Comparison of ENCODE assay signal across 24 mouse cellular contexts in genomic region chr11:33309566-33309965, GRCm38 (mm10). TPM values are rescaled to one million over a fixed set of nuclear protein-coding genes. Genes with fewer than 3 reads are reported as not detected.
"Had no signal": no experiment of that assay in that cellular context is flagged by ENCODE, and none has a peak within 500 bp of the region (broad histone marks: within the 10 kb centered on the region; RNA-seq: fewer than 3 reads in every experiment).

No protein-coding gene starts in this region.

- H3K36me3 ChIP-seq: lung, embryonic 15.5 days; midbrain, embryonic 13.5 days; midbrain, embryonic 15.5 days; neural tube, embryonic 12.5 days had no signal

- DNase-seq: liver, postnatal 0 days; lung, adult 2 months; lung, postnatal 14 days; lung, postnatal 36 days; right cerebral cortex, postnatal 25 days; right cerebral cortex, postnatal 4 days; spleen, adult 18-20 months; thymus, adult 18-20 months; thymus, postnatal 14 days; thymus, postnatal 36 days had no signal

- H3K27me3 ChIP-seq: lung, embryonic 15.5 days; midbrain, embryonic 13.5 days; midbrain, embryonic 15.5 days; neural tube, embryonic 12.5 days had no signal

- H3K4me2 ChIP-seq: lung, embryonic 15.5 days; midbrain, embryonic 11.5 days; midbrain, embryonic 13.5 days; midbrain, embryonic 15.5 days; neural tube, embryonic 12.5 days had no signal

- H3K9ac ChIP-seq: liver, postnatal 0 days; lung, embryonic 15.5 days; midbrain, embryonic 13.5 days; midbrain, embryonic 15.5 days; neural tube, embryonic 12.5 days had no signal

- H3K4me3 ChIP-seq: lung, embryonic 15.5 days; megakaryocyte, embryonic 14.5 days; midbrain, embryonic 13.5 days; midbrain, embryonic 15.5 days; neural tube, embryonic 12.5 days had no signal

- H3K27ac ChIP-seq: lung, embryonic 15.5 days; macrophage; midbrain, embryonic 13.5 days; midbrain, embryonic 15.5 days; neural tube, embryonic 12.5 days had no signal

- ATAC-seq: liver, postnatal 0 days; lung, postnatal 0 days; midbrain, embryonic 13.5 days; midbrain, embryonic 15.5 days had no signal

- H3K9me3 ChIP-seq: lung, embryonic 15.5 days; megakaryocyte, embryonic 14.5 days; midbrain, embryonic 13.5 days; midbrain, embryonic 15.5 days; neural tube, embryonic 12.5 days had no signal

- H3K4me1 ChIP-seq: lung, embryonic 15.5 days; megakaryocyte, embryonic 14.5 days; midbrain, embryonic 13.5 days; midbrain, embryonic 15.5 days; neural tube, embryonic 12.5 days had no signal

RNA-seq across cellular contexts. Expression of gene Gm12117, which starts 33.0 kb away (rescaled TPM):
- polyA plus RNA-seq: liver, postnatal 0 days; lung, adult 2 months; lung, embryonic 15.5 days; lung, postnatal 0 days; macrophage; midbrain, embryonic 13.5 days; midbrain, embryonic 15.5 days; midbrain, postnatal 0 days; neural tube, embryonic 12.5 days; neural tube, embryonic 14.5 days; small intestine, adult 2 months; stomach, embryonic 14.5 days; stomach, embryonic 16.5 days; thymus, postnatal 0 days had no signal
